In the genomic region with DNA sequence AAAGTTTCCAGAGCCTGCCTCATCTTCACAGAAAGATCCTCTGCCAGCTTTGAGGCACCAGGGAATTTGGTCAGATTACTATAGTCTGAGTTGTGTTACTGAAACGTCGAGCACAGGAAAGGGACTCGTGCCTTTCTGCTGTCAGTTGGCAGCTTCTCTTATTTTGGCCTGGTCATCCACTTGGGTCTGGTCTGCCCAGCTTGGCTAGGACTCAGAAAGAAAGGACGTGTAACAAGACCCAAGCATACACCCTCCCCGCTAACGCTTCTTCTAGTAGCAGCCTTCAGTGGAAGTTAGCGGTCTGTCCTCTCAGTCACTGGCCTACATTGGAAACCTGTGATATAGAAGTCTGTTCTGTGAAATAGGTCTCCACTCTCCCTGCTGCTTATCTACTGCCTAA, we compare ENCODE assay signal across 27 mouse cellular contexts. TPM values are rescaled to one million over a fixed set of nuclear protein-coding genes. Genes with fewer than 3 reads are reported as not detected.
DNase-seq lines count a peak whose midpoint lies in the region; ATAC-seq and TF ChIP-seq lines count a peak whose summit lies in the region.
"Had no signal": no experiment of that assay in that cellular context is flagged by ENCODE, and none has a peak within 500 bp of the region (broad histone marks: within the 10 kb centered on the region; RNA-seq: fewer than 3 reads in every experiment).

No protein-coding gene starts in this region.

- ATAC-seq in intestine, postnatal 0 days: no peak
- ATAC-seq in intestine, embryonic 15.5 days: no peak
- ATAC-seq: activated CD4-positive, CD25-positive, alpha-beta regulatory T cell, adult 4 months; forebrain, embryonic 13.5 days; forebrain, postnatal 0 days; hindbrain, postnatal 0 days; Patski had no signal

- H3K4me2 ChIP-seq in intestine, postnatal 0 days (replicated peaks; ENCODE audit: low read depth): no peak overlapping the region
- no peak overlapping the region for H3K4me2 ChIP-seq in intestine, embryonic 15.5 days (replicated peaks)
- peak overlapping the region; percentile 56 for H3K4me2 ChIP-seq in myocyte (ENCODE audit: low read depth)
- H3K4me2 ChIP-seq: forebrain, embryonic 13.5 days; hindbrain, embryonic 13.5 days had no signal

- H3K79me2 ChIP-seq in myocyte (ENCODE audit: control insufficient read depth, insufficient read depth): peaks cover 20% of the 10 kb centered on the region

- intact Hi-C loops in gastrocnemius, adult 2 months (cut with DNase I): no loop called here

- no peak overlapping the region for H3ac ChIP-seq in myocyte (ENCODE audit: control insufficient read depth, insufficient read length)

- H3K4me1 ChIP-seq in intestine, postnatal 0 days (replicated peaks; ENCODE audit: control insufficient read depth, insufficient read depth, low read length): no peaks in the 10 kb centered on the region; the same call in 1 of the 2 replicates
- peaks cover 14% of the 10 kb centered on the region for H3K4me1 ChIP-seq in intestine, embryonic 15.5 days (replicated peaks)

- no peak for TF ChIP-seq POLR2A in myocyte (IDR thresholded peaks at IDR 0.05; ENCODE audit: insufficient read length, low read depth)

- H3K27ac ChIP-seq in gastrocnemius, adult 2 months: peak overlapping the region; percentile 75
- peak overlapping the region; percentile 21; the same call in 1 of the 2 replicates for H3K27ac ChIP-seq in intestine, postnatal 0 days (ENCODE audit: low read depth, low read length)
- no peak overlapping the region for H3K27ac ChIP-seq in intestine, embryonic 15.5 days
- H3K27ac ChIP-seq: embryonic facial prominence, embryonic 10.5 days; forebrain, embryonic 13.5 days; heart, embryonic 10.5 days; hindbrain, embryonic 13.5 days; hindbrain, postnatal 0 days had no signal

- TF ChIP-seq CTCF in gastrocnemius, adult 2 months (IDR thresholded peaks at IDR 0.05): no peak
- no peak for TF ChIP-seq CTCF in intestine, postnatal 0 days (IDR thresholded peaks at IDR 0.05; ENCODE audit: low read depth)

- 85% methylated on average over 7 of the region's 7 CpGs for WGBS in intestine, postnatal 0 days
- 82% methylated on average over 7 of the region's 7 CpGs for WGBS in intestine, embryonic 15.5 days

- no peaks in the 10 kb centered on the region for H3K9me3 ChIP-seq in intestine, postnatal 0 days (ENCODE audit: control insufficient read depth)
- H3K9me3 ChIP-seq in intestine, embryonic 15.5 days: no peaks in the 10 kb centered on the region
- H3K9me3 ChIP-seq: embryonic facial prominence, embryonic 10.5 days; forebrain, embryonic 13.5 days; heart, embryonic 10.5 days; hindbrain, embryonic 13.5 days had no signal

- H3K9ac ChIP-seq in intestine, postnatal 0 days (ENCODE audit: low read depth, low read length): no peak overlapping the region
- no peak overlapping the region for H3K9ac ChIP-seq in intestine, embryonic 15.5 days
- H3K9ac ChIP-seq: forebrain, embryonic 13.5 days; forebrain, postnatal 0 days; hindbrain, embryonic 13.5 days had no signal

- H3K4me3 ChIP-seq in gastrocnemius, adult 2 months: no peak overlapping the region
- H3K4me3 ChIP-seq in intestine, postnatal 0 days (ENCODE audit: low read depth, low read length): no peak overlapping the region
- no peak overlapping the region for H3K4me3 ChIP-seq in intestine, embryonic 15.5 days (replicated peaks)
- no peak overlapping the region for H3K4me3 ChIP-seq in myocyte
- H3K4me3 ChIP-seq: embryonic facial prominence, embryonic 10.5 days; forebrain, embryonic 13.5 days; heart, embryonic 10.5 days; hindbrain, embryonic 13.5 days had no signal

- peaks cover 68% of the 10 kb centered on the region for H3K36me3 ChIP-seq in intestine, postnatal 0 days (ENCODE audit: control insufficient read depth, insufficient read depth)
- H3K36me3 ChIP-seq in intestine, embryonic 15.5 days: peaks cover 43% of the 10 kb centered on the region
- peaks cover 52% of the 10 kb centered on the region for H3K36me3 ChIP-seq in myocyte (ENCODE audit: control insufficient read depth, insufficient read depth)

- DNase-seq in gastrocnemius, adult 2 months: peak; percentile 72
- DNase-seq in gastrocnemius, postnatal 10 days: no peak
- peak; percentile 42 for DNase-seq in adipocyte (ENCODE audit: low spot score)
- DNase-seq in urinary bladder, adult 18-20 months (ENCODE audit: low spot score in 2 of 2): no peak
- DNase-seq: adrenal gland, adult 2 months; adrenal gland, postnatal 25 days; cerebellum, adult 2 months; cerebellum, postnatal 10 days; forebrain, postnatal 0 days; heart, postnatal 14 days had no signal

- H3K27me3 ChIP-seq in intestine, postnatal 0 days (replicated peaks; ENCODE audit: control insufficient read depth, insufficient read depth, low read length): no peaks in the 10 kb centered on the region
- no peaks in the 10 kb centered on the region for H3K27me3 ChIP-seq in intestine, embryonic 15.5 days (replicated peaks)
- no peaks in the 10 kb centered on the region for H3K27me3 ChIP-seq in myocyte (ENCODE audit: control insufficient read depth, insufficient read depth, insufficient read length)
- H3K27me3 ChIP-seq: CH12.LX; forebrain, embryonic 13.5 days; hindbrain, embryonic 13.5 days; Patski had no signal

TF ChIP-seq in myocyte, 11 proteins besides CTCF, POLR2A, EP300 and RAD21:
- TF ChIP-seq MYOD1 (IDR thresholded peaks at IDR 0.05; ENCODE audit: control insufficient read depth in 1 of 3, insufficient read length in 2 of 3, low read depth in 2 of 3) (no peak), TCF3 (IDR thresholded peaks at IDR 0.05; ENCODE audit: insufficient read length, low read depth) (no peak), TCF12 (IDR thresholded peaks at IDR 0.05; ENCODE audit: insufficient read depth, poor library complexity, severe bottlenecking) (no peak), USF1 (IDR thresholded peaks at IDR 0.05; ENCODE audit: low read depth) (no peak), MYOG (IDR thresholded peaks at IDR 0.05; ENCODE audit: control insufficient read depth in 1 of 3, insufficient read depth in 1 of 3, insufficient read length in 2 of 3, low read depth in 2 of 3) (no peak), MAX (IDR thresholded peaks at IDR 0.05; ENCODE audit: low read depth) (no peak), SRF (IDR thresholded peaks at IDR 0.05; ENCODE audit: control insufficient read depth, insufficient read length, low read depth) (no peak), E2F4 (IDR thresholded peaks at IDR 0.05; ENCODE audit: insufficient read depth) (no peak), REST (IDR thresholded peaks at IDR 0.05; ENCODE audit: insufficient read depth, insufficient read length) (no peak), POLR2AphosphoS2 (IDR thresholded peaks at IDR 0.05; ENCODE audit: insufficient read length, low read depth) (no peak), CEBPB (IDR thresholded peaks at IDR 0.05; ENCODE audit: insufficient read depth, poor library complexity, severe bottlenecking) (no peak)

RNA-seq across cellular contexts. Expression of gene Selenos, which starts 5.1 kb away (rescaled TPM):
- total RNA-seq in gastrocnemius, adult 2 months (2021): 10 to 100 TPM; 26.5 to 35.1 TPM
- 10 to 100 TPM; 31.4 to 31.7 TPM for total RNA-seq in gastrocnemius, postnatal 10 days (2021)
- 155 and 156 TPM in 2 replicates for polyA plus RNA-seq in intestine, postnatal 0 days (2015; fragmentation: Nextera tagmentation; extraction: Ambion mirVana)
- polyA plus RNA-seq in intestine, embryonic 15.5 days (2015; fragmentation: Nextera tagmentation; extraction: Ambion mirVana): 107 and 114 TPM in 2 replicates
- polyA plus RNA-seq in myocyte (2012; fragmentation: generic; extraction: Trizol): 50.9 TPM

RNA-seq across cellular contexts. Expression of gene Chsy1, which starts 24.8 kb away (rescaled TPM):
- 1 to 10 TPM; 4.1 to 4.2 TPM for total RNA-seq in gastrocnemius, adult 2 months (2021)
- 10 to 100 TPM; 12.1 to 19.0 TPM for total RNA-seq in gastrocnemius, postnatal 10 days (2021)
- 4.4 and 4.6 TPM in 2 replicates for polyA plus RNA-seq in intestine, postnatal 0 days (2015; fragmentation: Nextera tagmentation; extraction: Ambion mirVana)
- 10.2 and 11.1 TPM in 2 replicates for polyA plus RNA-seq in intestine, embryonic 15.5 days (2015; fragmentation: Nextera tagmentation; extraction: Ambion mirVana)
- 17.2 TPM for polyA plus RNA-seq in myocyte (2012; fragmentation: generic; extraction: Trizol)

RNA-seq across cellular contexts. Expression of gene Snrpa1, which starts 25.7 kb away (rescaled TPM):
- total RNA-seq in gastrocnemius, adult 2 months (2021): 10 to 100 TPM; 15.2 to 22.4 TPM
- total RNA-seq in gastrocnemius, postnatal 10 days (2021): 10 to 100 TPM; 26.0 to 26.6 TPM
- 63.5 and 66.1 TPM in 2 replicates for polyA plus RNA-seq in intestine, postnatal 0 days (2015; fragmentation: Nextera tagmentation; extraction: Ambion mirVana)
- polyA plus RNA-seq in intestine, embryonic 15.5 days (2015; fragmentation: Nextera tagmentation; extraction: Ambion mirVana): 165 and 179 TPM in 2 replicates
- 65.6 TPM for polyA plus RNA-seq in myocyte (2012; fragmentation: generic; extraction: Trizol)

RNA-seq across cellular contexts. Expression of gene Gm45213, which starts 41.1 kb away (rescaled TPM):
- total RNA-seq in gastrocnemius, adult 2 months (2021): not detected
- not detected for total RNA-seq in gastrocnemius, postnatal 10 days (2021)
- polyA plus RNA-seq in intestine, postnatal 0 days (2015; fragmentation: Nextera tagmentation; extraction: Ambion mirVana): not detected in 2 replicates
- polyA plus RNA-seq in intestine, embryonic 15.5 days (2015; fragmentation: Nextera tagmentation; extraction: Ambion mirVana): not detected in 2 replicates
- not detected for polyA plus RNA-seq in myocyte (2012; fragmentation: generic; extraction: Trizol)
- total RNA-seq: adrenal gland, adult 2 months; adrenal gland, postnatal 25 days; CH12.LX; forebrain, postnatal 0 days; heart, postnatal 14 days; hematopoietic stem cell, adult 5-6 weeks; hindbrain, postnatal 0 days had no signal
- polyA plus RNA-seq: activated CD4-positive, CD25-positive, alpha-beta regulatory T cell, adult 4 months; adrenal gland, adult 2 months; C2C12; cerebellum, adult 2 months; embryonic facial prominence, embryonic 10.5 days; embryonic facial prominence, embryonic 14.5 days; forebrain, embryonic 13.5 days; forebrain, postnatal 0 days; gonadal fat pad, adult 2 months; heart, embryonic 10.5 days; heart, embryonic 14.5 days; hindbrain, embryonic 13.5 days; hindbrain, postnatal 0 days; intestine, embryonic 14.5 days; Patski had no signal

Comparison
In these comparisons a context has a peak if more than half of its experiments do, and no peak if none do; other contexts are left out.
1. DNase-seq: peak in gastrocnemius, adult 2 months (single experiment) and adipocyte (single experiment); none in gastrocnemius, postnatal 10 days (single experiment) and urinary bladder, adult 18-20 months (0 of 2).